9 mouse cellular contexts compared by ENCODE assay signal in genomic region chr11:76363178-76363577, GRCm38 (mm10). TPM values are rescaled to one million over a fixed set of nuclear protein-coding genes. Genes with fewer than 3 reads are reported as not detected.
A peak's percentile ranks its signal among the peaks of the same experiment; 100 is the strongest.
DNase-seq lines count a peak whose midpoint lies in the region; ATAC-seq and TF ChIP-seq lines count a peak whose summit lies in the region.
"Had no signal": no experiment of that assay in that cellular context is flagged by ENCODE, and none has a peak within 500 bp of the region (broad histone marks: within the 10 kb centered on the region; RNA-seq: fewer than 3 reads in every experiment).

No protein-coding gene starts in this region.

- no peaks in the 10 kb centered on the region for H3K27me3 ChIP-seq in heart, embryonic 10.5 days (ENCODE audit: insufficient read depth, poor library complexity, severe bottlenecking)
- peaks cover 32% of the 10 kb centered on the region for H3K27me3 ChIP-seq in E14TG2a.4 (ENCODE audit: insufficient read depth, low read length)
- no peaks in the 10 kb centered on the region for H3K27me3 ChIP-seq in limb, embryonic 14.5 days (ENCODE audit: control insufficient read depth, insufficient read depth, low read length)

- peak; percentile 45 for ATAC-seq in limb, embryonic 14.5 days (ENCODE audit: low FRiP score, low read depth)

- TF ChIP-seq CTCF in E14TG2a.4 (conservative IDR thresholded peaks at IDR 0.05; ENCODE audit: low read length) = no peak

- TF ChIP-seq POLR2A in limb, embryonic 14.5 days (IDR thresholded peaks at IDR 0.05; ENCODE audit: borderline replicate concordance, extremely low read depth, insufficient read depth, insufficient read length) = no peak

- peak overlapping the region; percentile 81 for H3K27ac ChIP-seq in heart, embryonic 10.5 days
- no peak overlapping the region for H3K27ac ChIP-seq in limb, embryonic 14.5 days (replicated peaks; ENCODE audit: low read depth, low read length)
- H3K27ac ChIP-seq: liver, embryonic 14.5 days had no signal

- H3K9me3 ChIP-seq in heart, embryonic 10.5 days = no peaks in the 10 kb centered on the region
- no peaks in the 10 kb centered on the region for H3K9me3 ChIP-seq in E14TG2a.4 (ENCODE audit: low read length)
- H3K9me3 ChIP-seq in limb, embryonic 14.5 days (ENCODE audit: control insufficient read depth, low read length) = no peaks in the 10 kb centered on the region

- peaks cover 62% of the 10 kb centered on the region for H3K4me1 ChIP-seq in heart, embryonic 10.5 days
- H3K4me1 ChIP-seq in E14TG2a.4 (replicated peaks; ENCODE audit: low read depth, low read length) = peaks cover 67% of the 10 kb centered on the region
- H3K4me1 ChIP-seq in limb, embryonic 14.5 days (ENCODE audit: control insufficient read depth, insufficient read depth, low read length) = peaks cover 33% of the 10 kb centered on the region

- WGBS in heart, embryonic 10.5 days = 17% methylated on average over 6 of the region's 6 CpGs
- 16% methylated on average over 6 of the region's 6 CpGs for WGBS in limb, embryonic 14.5 days

- H3K36me3 ChIP-seq in heart, embryonic 10.5 days = peaks cover 11% of the 10 kb centered on the region
- H3K36me3 ChIP-seq in E14TG2a.4 (ENCODE audit: insufficient read depth, low read length) = no peaks in the 10 kb centered on the region
- H3K36me3 ChIP-seq in limb, embryonic 14.5 days (ENCODE audit: control insufficient read depth, insufficient read depth, low read length) = 0 out of 2 replicates have a peak, but pooled peaks cover 7% of the 10 kb centered on the region

- DNase-seq in heart, embryonic 10.5 days (ENCODE audit: low spot score) = peak; percentile 79
- DNase-seq in heart, adult 18-20 months = no peak
- peak; percentile 77 for DNase-seq in embryo, embryonic 9.5 days (ENCODE audit: extremely low spot score)
- no peak for DNase-seq in limb, embryonic 14.5 days (ENCODE audit: low spot score)
- DNase-seq in left cerebral cortex, adult 11 months (ENCODE audit: low spot score) = no peak
- no peak for DNase-seq in frontal cortex, postnatal 36 days (ENCODE audit: low spot score in 2 of 2)
- no peak for DNase-seq in cerebellum, postnatal 14 days

- H3K9ac ChIP-seq in limb, embryonic 14.5 days (ENCODE audit: low read depth, low read length, severe bottlenecking) = no peak overlapping the region
- H3K9ac ChIP-seq: liver, embryonic 14.5 days had no signal

- peak overlapping the region; percentile 8; the same call in 1 of the 2 replicates for H3K4me3 ChIP-seq in heart, embryonic 10.5 days
- 0 out of 2 replicates have a peak overlapping the region, but pooled peaks have one; percentile 10 for H3K4me3 ChIP-seq in E14TG2a.4 (replicated peaks; ENCODE audit: low read length)
- no peak overlapping the region for H3K4me3 ChIP-seq in limb, embryonic 14.5 days (replicated peaks; ENCODE audit: low read length)

- H3K4me2 ChIP-seq in limb, embryonic 14.5 days (replicated peaks; ENCODE audit: low read depth, low read length, severe bottlenecking) = no peak overlapping the region

RNA-seq across cellular contexts. Expression of gene Nxn, which starts 35.8 kb away (rescaled TPM):
- polyA plus RNA-seq in heart, embryonic 10.5 days (2016; fragmentation: Nextera tagmentation; extraction: Ambion mirVana) = 27.9 and 34.5 TPM in 2 replicates
- total RNA-seq in heart, adult 18-20 months (2021) = 10 to 100 TPM; 13.5 to 17.8 TPM
- 69.9 and 74.4 TPM in 2 replicates for polyA plus RNA-seq in limb, embryonic 14.5 days (2012; rRNA removed)
- 78.1 TPM in 2 replicates for polyA plus RNA-seq in limb, embryonic 14.5 days (2014; fragmentation: Nextera tagmentation; extraction: Ambion mirVana)

RNA-seq across cellular contexts. Expression of gene Timm22, which starts 43.6 kb away (rescaled TPM):
- polyA plus RNA-seq in heart, embryonic 10.5 days (2016; fragmentation: Nextera tagmentation; extraction: Ambion mirVana) = 120 and 129 TPM in 2 replicates
- total RNA-seq in heart, adult 18-20 months (2021) = 10 to 100 TPM; 44.0 to 51.4 TPM
- polyA plus RNA-seq in limb, embryonic 14.5 days (2012; rRNA removed) = 34.8 and 38.5 TPM in 2 replicates
- 125 and 128 TPM in 2 replicates for polyA plus RNA-seq in limb, embryonic 14.5 days (2014; fragmentation: Nextera tagmentation; extraction: Ambion mirVana)

Comparison
In these comparisons a context has a peak if more than half of its experiments do, and no peak if none do; other contexts are left out.
1. DNase-seq: peak in heart, embryonic 10.5 days (single experiment) and embryo, embryonic 9.5 days (single experiment); none in heart, adult 18-20 months (0 of 2), limb, embryonic 14.5 days (single experiment), left cerebral cortex, adult 11 months (single experiment), frontal cortex, postnatal 36 days (0 of 2) and cerebellum, postnatal 14 days (0 of 2).